Comparison of ENCODE assay signal across 9 mouse cellular contexts in genomic region chr14:34777810-34778209, GRCm38 (mm10). TPM values are rescaled to one million over a fixed set of nuclear protein-coding genes. Genes with fewer than 3 reads are reported as not detected.
DNase-seq lines count a peak whose midpoint lies in the region; ATAC-seq and TF ChIP-seq lines count a peak whose summit lies in the region.
"Had no signal": no experiment of that assay in that cellular context is flagged by ENCODE, and none has a peak within 500 bp of the region (broad histone marks: within the 10 kb centered on the region; RNA-seq: fewer than 3 reads in every experiment).

No protein-coding gene starts in this region.

- H3K27ac ChIP-seq in forebrain, embryonic 16.5 days (ENCODE audit: low read length): no peak overlapping the region
- H3K27ac ChIP-seq in intestine, postnatal 0 days (ENCODE audit: low read depth, low read length): no peak overlapping the region
- H3K27ac ChIP-seq in lung, embryonic 14.5 days (ENCODE audit: low read depth): no peak overlapping the region
- H3K27ac ChIP-seq: limb, embryonic 12.5 days had no signal

- 13% methylated on average over 10 of the region's 10 CpGs for WGBS in forebrain, embryonic 16.5 days
- WGBS in intestine, postnatal 0 days: 20% methylated on average over 10 of the region's 10 CpGs
- 17% methylated on average over 10 of the region's 10 CpGs for WGBS in lung, embryonic 14.5 days

- H3K9ac ChIP-seq in forebrain, embryonic 16.5 days (replicated peaks; ENCODE audit: low read depth, low read length): no peak overlapping the region
- no peak overlapping the region for H3K9ac ChIP-seq in intestine, postnatal 0 days (ENCODE audit: low read depth, low read length)
- no peak overlapping the region for H3K9ac ChIP-seq in lung, embryonic 14.5 days
- H3K9ac ChIP-seq: limb, embryonic 12.5 days had no signal

- peak; percentile 72 for ATAC-seq in forebrain, embryonic 16.5 days
- ATAC-seq in intestine, postnatal 0 days: no peak
- ATAC-seq in lung, embryonic 14.5 days (ENCODE audit: insufficient read depth): peak; percentile 47; the same call in 1 of the 2 replicates
- ATAC-seq in neutrophil, adult 5-6 weeks (ENCODE audit: extremely low read depth, insufficient number of reproducible peaks, low FRiP score, poor library complexity, severe bottlenecking): peak; percentile 48; the same call in 1 of the 2 replicates

- peak; percentile 95 for TF ChIP-seq CTCF in intestine, postnatal 0 days (IDR thresholded peaks at IDR 0.05; ENCODE audit: low read depth)
- peak; percentile 90 for TF ChIP-seq CTCF in lung, embryonic 14.5 days (IDR thresholded peaks at IDR 0.05; ENCODE audit: low read depth)

- no peak overlapping the region for H3K4me2 ChIP-seq in forebrain, embryonic 16.5 days (ENCODE audit: low read length)
- no peak overlapping the region for H3K4me2 ChIP-seq in intestine, postnatal 0 days (replicated peaks; ENCODE audit: low read depth)
- H3K4me2 ChIP-seq in lung, embryonic 14.5 days: no peak overlapping the region
- H3K4me2 ChIP-seq: limb, embryonic 12.5 days had no signal

- H3K27me3 ChIP-seq in forebrain, embryonic 16.5 days (replicated peaks; ENCODE audit: control insufficient read depth, insufficient read depth, low read length): no peaks in the 10 kb centered on the region
- H3K27me3 ChIP-seq in intestine, postnatal 0 days (replicated peaks; ENCODE audit: control insufficient read depth, insufficient read depth, low read length): no peaks in the 10 kb centered on the region
- no peaks in the 10 kb centered on the region for H3K27me3 ChIP-seq in lung, embryonic 14.5 days (ENCODE audit: insufficient read depth, low read length)

- H3K9me3 ChIP-seq in forebrain, embryonic 16.5 days (ENCODE audit: control insufficient read depth, low read length): no peaks in the 10 kb centered on the region
- H3K9me3 ChIP-seq in intestine, postnatal 0 days (ENCODE audit: control insufficient read depth): 0 out of 2 replicates have a peak, but pooled peaks cover 4% of the 10 kb centered on the region
- peaks cover 7% of the 10 kb centered on the region; the same call in 1 of the 2 replicates for H3K9me3 ChIP-seq in lung, embryonic 14.5 days (ENCODE audit: low read depth, low read length)

- peak; percentile 35 for DNase-seq in adrenal gland, adult 2 months
- DNase-seq in adrenal gland, postnatal 4 days (ENCODE audit: low spot score in 2 of 2): no peak
- peak; percentile 66 for DNase-seq in ES-CJ7 (ENCODE audit: low read depth, low spot score)
- DNase-seq in cerebellum, adult 18-20 months: peak; percentile 46 to 55
- peak; percentile 89 for DNase-seq in lung, embryonic 14.5 days

- H3K4me3 ChIP-seq in forebrain, embryonic 16.5 days (replicated peaks; ENCODE audit: low read length): no peak overlapping the region
- no peak overlapping the region for H3K4me3 ChIP-seq in intestine, postnatal 0 days (ENCODE audit: low read depth, low read length)
- no peak overlapping the region for H3K4me3 ChIP-seq in lung, embryonic 14.5 days (ENCODE audit: low read depth, low read length)
- H3K4me3 ChIP-seq: limb, embryonic 12.5 days had no signal

- H3K4me1 ChIP-seq in forebrain, embryonic 16.5 days (replicated peaks; ENCODE audit: control insufficient read depth, insufficient read depth, low read length): no peaks in the 10 kb centered on the region
- H3K4me1 ChIP-seq in intestine, postnatal 0 days (replicated peaks; ENCODE audit: control insufficient read depth, insufficient read depth, low read length): no peaks in the 10 kb centered on the region; the same call in 1 of the 2 replicates
- H3K4me1 ChIP-seq in lung, embryonic 14.5 days (ENCODE audit: insufficient read depth): no peaks in the 10 kb centered on the region

- H3K36me3 ChIP-seq in forebrain, embryonic 16.5 days (ENCODE audit: control insufficient read depth, insufficient read depth): no peaks in the 10 kb centered on the region
- no peaks in the 10 kb centered on the region for H3K36me3 ChIP-seq in intestine, postnatal 0 days (ENCODE audit: control insufficient read depth, insufficient read depth)
- no peaks in the 10 kb centered on the region for H3K36me3 ChIP-seq in lung, embryonic 14.5 days (ENCODE audit: insufficient read depth)
- H3K36me3 ChIP-seq: limb, embryonic 12.5 days had no signal

RNA-seq across cellular contexts. Expression of gene Grid1, which starts 42.1 kb away (rescaled TPM):
- under 1 TPM; 0.62 to 0.63 TPM for total RNA-seq in adrenal gland, adult 2 months (2021)
- polyA plus RNA-seq in adrenal gland, adult 2 months (2012; rRNA removed): 0.12 and 0.18 TPM in 2 replicates
- 1 to 10 TPM in 1 of 2 experiments, under 1 TPM in 1; 0.65 to 2.1 TPM for total RNA-seq in adrenal gland, postnatal 4 days (2021)
- 2.3 and 4.5 TPM in 2 replicates for polyA plus RNA-seq in forebrain, embryonic 16.5 days (2015; fragmentation: Nextera tagmentation; extraction: Ambion mirVana)
- polyA plus RNA-seq in intestine, postnatal 0 days (2015; fragmentation: Nextera tagmentation; extraction: Ambion mirVana): 0.12 TPM in 2 replicates
- polyA plus RNA-seq in lung, embryonic 14.5 days (2014; fragmentation: Nextera tagmentation; extraction: Ambion mirVana): 0.13 and 0.26 TPM in 2 replicates
- total RNA-seq in neutrophil, adult 5-6 weeks (2017): not detected in 2 replicates

Comparison
In these comparisons a context has a peak if more than half of its experiments do, and no peak if none do; other contexts are left out.
1. DNase-seq: peak in adrenal gland, adult 2 months (single experiment), ES-CJ7 (single experiment), cerebellum, adult 18-20 months (2 of 2) and lung, embryonic 14.5 days (single experiment); none in adrenal gland, postnatal 4 days (0 of 2).